35 mouse cellular contexts compared by ENCODE assay signal in genomic region chr12:83926061-83926460, GRCm38 (mm10). TPM values are rescaled to one million over a fixed set of nuclear protein-coding genes. Genes with fewer than 3 reads are reported as not detected.
DNase-seq lines count a peak whose midpoint lies in the region; ATAC-seq and TF ChIP-seq lines count a peak whose summit lies in the region.
"Had no signal": no experiment of that assay in that cellular context is flagged by ENCODE, and none has a peak within 500 bp of the region (broad histone marks: within the 10 kb centered on the region; RNA-seq: fewer than 3 reads in every experiment).

No protein-coding gene starts in this region.

- H3K27me3 ChIP-seq in intestine, postnatal 0 days (replicated peaks; ENCODE audit: control insufficient read depth, insufficient read depth, low read length) = no peaks in the 10 kb centered on the region
- no peaks in the 10 kb centered on the region for H3K27me3 ChIP-seq in intestine, embryonic 16.5 days (replicated peaks; ENCODE audit: control insufficient read depth, insufficient read depth, low read length)
- H3K27me3 ChIP-seq in lung, embryonic 15.5 days = no peaks in the 10 kb centered on the region
- H3K27me3 ChIP-seq: forebrain, embryonic 13.5 days; limb, embryonic 13.5 days; liver, embryonic 12.5 days; megakaryocyte, embryonic 14.5 days; midbrain, embryonic 12.5 days; neural tube, embryonic 12.5 days; Patski had no signal

- ATAC-seq in intestine, postnatal 0 days = no peak
- no peak for ATAC-seq in intestine, embryonic 16.5 days
- ATAC-seq in lung, embryonic 15.5 days (ENCODE audit: borderline replicate concordance, extremely low read depth, low FRiP score, low TSS enrichment) = no peak
- ATAC-seq: forebrain, embryonic 13.5 days; hindbrain, embryonic 16.5 days; liver, embryonic 12.5 days; Patski had no signal

- intact Hi-C loops in heart, postnatal 25 days (cut with DNase I) = no loop called here

- no peak for TF ChIP-seq CTCF in intestine, postnatal 0 days (IDR thresholded peaks at IDR 0.05; ENCODE audit: low read depth)
- no peak for TF ChIP-seq CTCF in lung, adult 2 months (IDR thresholded peaks at IDR 0.05; ENCODE audit: insufficient read depth, low read length)

- WGBS in intestine, postnatal 0 days = 51% methylated on average over 2 of the region's 2 CpGs
- WGBS in intestine, embryonic 16.5 days = 67% methylated on average over 2 of the region's 2 CpGs
- WGBS in lung, embryonic 15.5 days = 34% methylated on average over 2 of the region's 2 CpGs
- 28% methylated on average over 2 of the region's 2 CpGs for WGBS in lung, adult 2 months

- H3K9me3 ChIP-seq in intestine, postnatal 0 days (ENCODE audit: control insufficient read depth) = no peaks in the 10 kb centered on the region
- H3K9me3 ChIP-seq in intestine, embryonic 16.5 days (ENCODE audit: control insufficient read depth, low read length) = no peaks in the 10 kb centered on the region
- H3K9me3 ChIP-seq in lung, embryonic 15.5 days = no peaks in the 10 kb centered on the region
- H3K9me3 ChIP-seq: forebrain, embryonic 13.5 days; G1E; limb, embryonic 13.5 days; liver, embryonic 12.5 days; megakaryocyte, embryonic 14.5 days; midbrain, embryonic 12.5 days; neural tube, embryonic 12.5 days had no signal

- no peak overlapping the region for H3K4me3 ChIP-seq in intestine, postnatal 0 days (ENCODE audit: low read depth, low read length)
- no peak overlapping the region for H3K4me3 ChIP-seq in intestine, embryonic 16.5 days (ENCODE audit: low read length)
- H3K4me3 ChIP-seq in lung, embryonic 15.5 days = no peak overlapping the region
- no peak overlapping the region for H3K4me3 ChIP-seq in lung, adult 2 months (replicated peaks; ENCODE audit: extremely low read depth, low read depth, low read length)
- H3K4me3 ChIP-seq: forebrain, embryonic 13.5 days; layer of hippocampus, adult 2 months; limb, embryonic 13.5 days; liver, embryonic 12.5 days; megakaryocyte, embryonic 14.5 days; midbrain, embryonic 12.5 days; myocyte; neural tube, embryonic 12.5 days had no signal

- peak; percentile 87 for DNase-seq in heart, adult 11 months
- DNase-seq in heart, postnatal 25 days (ENCODE audit: low spot score) = no peak
- no peak for DNase-seq in lung, adult 2 months
- peak; percentile 76 for DNase-seq in lung, postnatal 25 days (ENCODE audit: low spot score)
- no peak for DNase-seq in spleen, adult 12 weeks (ENCODE audit: low spot score)
- DNase-seq: adrenal gland, postnatal 10 days; cerebellum, adult 8-10 months; cerebellum, postnatal 25 days; gastrocnemius, postnatal 14 days; kidney, adult 9 months; kidney, postnatal 25 days; right cerebral cortex, adult 18-20 months had no signal

- no peak for TF ChIP-seq POLR2A in lung, adult 2 months (IDR thresholded peaks at IDR 0.05; ENCODE audit: borderline replicate concordance, extremely low read depth, low read depth, low read length)

- H3K4me1 ChIP-seq in intestine, postnatal 0 days (replicated peaks; ENCODE audit: control insufficient read depth, insufficient read depth, low read length) = peaks cover 17% of the 10 kb centered on the region; the same call in 1 of the 2 replicates
- H3K4me1 ChIP-seq in intestine, embryonic 16.5 days (ENCODE audit: control insufficient read depth, insufficient read depth, low read length) = peaks cover 27% of the 10 kb centered on the region
- peaks cover 32% of the 10 kb centered on the region for H3K4me1 ChIP-seq in lung, embryonic 15.5 days
- H3K4me1 ChIP-seq in lung, adult 2 months (ENCODE audit: control insufficient read depth, insufficient read depth, low read length) = peaks cover 21% of the 10 kb centered on the region

- H3K9ac ChIP-seq in intestine, postnatal 0 days (ENCODE audit: low read depth, low read length) = no peak overlapping the region
- H3K9ac ChIP-seq in intestine, embryonic 16.5 days (ENCODE audit: low read depth, low read length) = no peak overlapping the region
- H3K9ac ChIP-seq in lung, embryonic 15.5 days = no peak overlapping the region
- H3K9ac ChIP-seq: forebrain, embryonic 13.5 days; limb, embryonic 13.5 days; liver, embryonic 12.5 days; midbrain, embryonic 12.5 days; neural tube, embryonic 12.5 days had no signal

- no peaks in the 10 kb centered on the region for H3K36me3 ChIP-seq in intestine, postnatal 0 days (ENCODE audit: control insufficient read depth, insufficient read depth)
- H3K36me3 ChIP-seq in intestine, embryonic 16.5 days (ENCODE audit: control insufficient read depth, insufficient read depth, low read length) = no peaks in the 10 kb centered on the region
- no peaks in the 10 kb centered on the region for H3K36me3 ChIP-seq in lung, embryonic 15.5 days
- H3K36me3 ChIP-seq: G1E; limb, embryonic 13.5 days; liver, embryonic 12.5 days; midbrain, embryonic 12.5 days; neural tube, embryonic 12.5 days had no signal

- peak overlapping the region; percentile 89 for H3K27ac ChIP-seq in intestine, postnatal 0 days (ENCODE audit: low read depth, low read length)
- H3K27ac ChIP-seq in intestine, embryonic 16.5 days (ENCODE audit: low read length) = no peak overlapping the region; the same call in 1 of the 2 replicates
- H3K27ac ChIP-seq in lung, embryonic 15.5 days = 0 out of 2 replicates have a peak overlapping the region, but pooled peaks have one; percentile 1
- H3K27ac ChIP-seq: forebrain, embryonic 13.5 days; layer of hippocampus, adult 2 months; limb, embryonic 13.5 days; liver, embryonic 12.5 days; midbrain, embryonic 12.5 days; neural tube, embryonic 12.5 days had no signal

- no peak overlapping the region for H3K4me2 ChIP-seq in intestine, postnatal 0 days (replicated peaks; ENCODE audit: low read depth)
- no peak overlapping the region for H3K4me2 ChIP-seq in intestine, embryonic 16.5 days (ENCODE audit: low read depth, low read length)
- no peak overlapping the region for H3K4me2 ChIP-seq in lung, embryonic 15.5 days
- H3K4me2 ChIP-seq: forebrain, embryonic 13.5 days; limb, embryonic 13.5 days; midbrain, embryonic 12.5 days; neural tube, embryonic 12.5 days had no signal

RNA-seq across cellular contexts. Expression of gene Numb, which starts 4.3 kb away (rescaled TPM):
- 10 to 100 TPM; 29.5 to 36.3 TPM for total RNA-seq in heart, postnatal 25 days (2021)
- 28.9 and 34.4 TPM in 2 replicates for polyA plus RNA-seq in intestine, postnatal 0 days (2015; fragmentation: Nextera tagmentation; extraction: Ambion mirVana)
- 35.7 and 36.1 TPM in 2 replicates for polyA plus RNA-seq in intestine, embryonic 16.5 days (2015; fragmentation: Nextera tagmentation; extraction: Ambion mirVana)
- 36.8 and 40.9 TPM in 2 replicates for polyA plus RNA-seq in lung, embryonic 15.5 days (2015; fragmentation: Nextera tagmentation; extraction: Ambion mirVana)
- polyA plus RNA-seq in lung, adult 2 months (2012; rRNA removed) = 155 and 165 TPM in 2 replicates

RNA-seq across cellular contexts. Expression of gene Riox1, which starts 24.3 kb away (rescaled TPM):
- 1 to 10 TPM; 5.2 to 5.5 TPM for total RNA-seq in heart, postnatal 25 days (2021)
- polyA plus RNA-seq in intestine, postnatal 0 days (2015; fragmentation: Nextera tagmentation; extraction: Ambion mirVana) = 11.4 and 12.4 TPM in 2 replicates
- polyA plus RNA-seq in intestine, embryonic 16.5 days (2015; fragmentation: Nextera tagmentation; extraction: Ambion mirVana) = 10.2 and 11.7 TPM in 2 replicates
- 14.2 and 16.2 TPM in 2 replicates for polyA plus RNA-seq in lung, embryonic 15.5 days (2015; fragmentation: Nextera tagmentation; extraction: Ambion mirVana)
- polyA plus RNA-seq in lung, adult 2 months (2012; rRNA removed) = 19.1 and 29.8 TPM in 2 replicates

RNA-seq across cellular contexts. Expression of gene Heatr4, which starts 58.6 kb away (rescaled TPM):
- not detected for total RNA-seq in heart, postnatal 25 days (2021)
- polyA plus RNA-seq in intestine, postnatal 0 days (2015; fragmentation: Nextera tagmentation; extraction: Ambion mirVana) = 0.04 TPM in 1 of 2 replicates, not detected in the other
- polyA plus RNA-seq in intestine, embryonic 16.5 days (2015; fragmentation: Nextera tagmentation; extraction: Ambion mirVana) = not detected in 2 replicates
- not detected in 2 replicates for polyA plus RNA-seq in lung, embryonic 15.5 days (2015; fragmentation: Nextera tagmentation; extraction: Ambion mirVana)
- polyA plus RNA-seq in lung, adult 2 months (2012; rRNA removed) = 0.05 TPM in 1 of 2 replicates, not detected in the other
- total RNA-seq: adrenal gland, postnatal 10 days; gastrocnemius, postnatal 14 days; heart, adult 18-20 months; layer of hippocampus, adult 2 months; layer of hippocampus, postnatal 25 days; left cerebral cortex, adult 8-10 months; left cerebral cortex, postnatal 36 days had no signal
- polyA plus RNA-seq: embryonic facial prominence, embryonic 11.5 days; G1E; heart, embryonic 16.5 days; hindbrain, embryonic 16.5 days; intestine, embryonic 14.5 days; limb, embryonic 13.5 days; liver, embryonic 12.5 days; midbrain, embryonic 12.5 days; midbrain, postnatal 0 days; myocyte; neural tube, embryonic 12.5 days; Patski; spleen, adult 2 months had no signal

Comparison
In these comparisons a context has a peak if more than half of its experiments do, and no peak if none do; other contexts are left out.
1. DNase-seq: peak in heart, adult 11 months (single experiment) and lung, postnatal 25 days (single experiment); none in heart, postnatal 25 days (single experiment), lung, adult 2 months (single experiment) and spleen, adult 12 weeks (single experiment).